Mouse (Mus musculus): ENCODE measurements around the gene Lrp6.
A peak's percentile ranks its signal among the peaks of the same experiment; 100 is the strongest.

The Lrp6 gene

DNA sequence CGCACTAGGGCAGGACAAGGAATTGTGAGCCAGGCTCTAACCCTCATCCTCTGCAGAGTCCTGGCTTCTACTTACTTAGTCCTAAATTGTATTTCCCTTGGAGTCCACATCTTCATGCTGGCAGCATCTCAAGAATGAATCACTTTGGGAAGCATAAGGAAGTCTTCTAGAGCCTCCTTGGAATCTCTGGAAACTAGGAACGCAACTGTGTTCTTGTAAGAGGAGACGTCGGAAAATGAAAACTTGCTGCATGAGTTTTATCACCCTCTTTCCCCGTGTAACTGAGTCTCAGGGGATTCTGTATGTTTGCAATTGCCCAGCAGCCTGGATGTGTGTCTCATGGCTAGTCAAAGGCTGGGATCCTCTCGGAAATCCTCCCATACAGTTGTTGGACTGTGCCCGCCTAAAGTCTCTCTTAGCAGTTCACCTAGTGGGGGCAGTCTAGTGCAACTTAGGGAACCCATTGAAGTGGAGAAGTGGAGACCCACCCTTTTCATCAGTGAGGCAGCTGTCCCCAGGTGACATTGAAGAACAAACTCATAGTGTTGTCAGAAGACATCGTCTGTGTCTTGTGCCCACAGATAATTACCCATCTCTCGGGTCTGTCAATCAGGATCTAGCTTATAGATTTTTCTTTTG is 136.5 kb downstream of the Lrp6 start:
- DNase-seq: no peak

DNA sequence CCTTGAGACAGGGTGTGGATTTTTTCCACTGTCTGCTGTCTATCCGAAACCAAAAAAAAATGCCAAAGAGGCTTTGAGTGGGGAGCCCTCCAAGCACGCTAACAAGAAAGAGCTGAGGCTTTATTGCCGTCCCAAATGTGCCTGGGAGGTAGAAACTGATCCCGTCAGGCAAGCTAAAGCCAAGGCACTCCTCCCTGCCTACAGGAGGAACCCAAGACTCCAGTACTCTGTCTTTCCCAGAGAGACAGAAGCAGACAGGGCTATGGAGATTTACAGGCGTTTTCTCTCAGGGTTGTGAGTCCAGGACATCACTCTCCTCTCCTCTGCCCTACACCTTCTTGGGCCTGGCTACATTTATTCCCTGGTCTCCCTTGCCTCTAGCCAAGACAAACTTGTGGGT is 138.3 kb downstream of the Lrp6 start:
- no peak for DNase-seq

DNA sequence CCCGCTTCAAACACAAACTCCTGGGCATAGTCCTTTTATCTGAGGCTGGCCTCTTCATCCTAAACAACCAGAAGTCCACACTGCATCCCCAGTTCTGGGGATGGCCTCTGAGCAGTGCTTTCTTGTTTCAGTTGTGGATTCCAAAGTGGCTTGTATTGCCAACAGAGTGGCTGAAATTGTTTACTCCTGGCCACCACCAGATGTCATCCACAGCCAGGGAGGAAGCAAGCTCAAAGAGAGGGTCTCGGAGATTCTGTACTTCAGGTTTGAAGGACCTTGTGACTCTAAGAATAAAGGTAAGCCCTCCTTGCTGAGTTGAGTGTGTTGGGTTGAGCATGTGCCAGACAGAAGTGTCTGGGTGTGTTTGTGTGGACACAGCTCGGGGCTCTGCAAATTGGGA is 139.6 kb downstream of the Lrp6 start:
- DNase-seq: no peak

DNA sequence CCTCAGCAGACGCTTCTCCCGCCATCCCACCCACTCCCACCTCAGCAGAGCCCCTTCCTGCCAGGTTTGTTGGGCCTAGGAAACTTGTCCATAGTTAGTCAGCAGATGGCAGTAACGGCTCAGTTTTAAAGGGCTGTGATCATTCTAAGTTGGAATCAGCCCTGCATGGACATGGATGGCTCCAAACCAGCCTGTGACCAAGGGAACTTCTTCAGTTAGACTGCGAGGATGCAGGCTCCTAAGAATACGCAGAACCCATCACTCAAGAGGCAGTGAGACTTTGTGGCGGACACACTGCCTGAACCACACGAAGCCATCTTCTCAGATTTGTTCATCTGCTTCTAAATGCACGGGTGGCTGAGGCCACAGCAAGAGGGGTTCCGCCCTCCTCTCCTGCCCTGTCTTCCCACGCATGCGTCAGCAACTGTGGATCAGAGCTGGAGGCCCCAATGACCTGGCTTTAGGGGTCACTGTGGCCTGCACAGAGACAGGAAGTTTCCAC is 141.5 kb downstream of the Lrp6 start:
- DNase-seq: peak; percentile 54

DNA sequence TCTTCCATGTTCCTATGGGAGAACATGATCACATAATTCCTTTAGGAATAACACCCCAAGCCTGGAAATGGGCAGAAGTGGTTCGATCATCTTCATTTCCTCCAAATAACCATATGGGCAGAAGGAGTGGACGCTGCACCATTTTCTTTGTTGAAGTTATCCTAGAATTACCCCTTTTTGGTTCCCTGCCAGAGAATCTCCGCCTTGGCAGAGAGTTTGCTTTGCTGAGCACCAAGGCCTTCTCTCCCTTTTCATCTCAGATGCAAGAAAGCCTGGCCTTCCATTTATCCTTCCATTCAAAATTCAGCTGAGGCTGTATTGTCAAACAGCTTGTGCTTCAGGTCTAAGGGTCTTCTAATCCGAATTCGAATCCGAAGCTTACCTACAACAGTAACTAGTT is 144.8 kb downstream of the Lrp6 start:
- DNase-seq: no peak

DNA sequence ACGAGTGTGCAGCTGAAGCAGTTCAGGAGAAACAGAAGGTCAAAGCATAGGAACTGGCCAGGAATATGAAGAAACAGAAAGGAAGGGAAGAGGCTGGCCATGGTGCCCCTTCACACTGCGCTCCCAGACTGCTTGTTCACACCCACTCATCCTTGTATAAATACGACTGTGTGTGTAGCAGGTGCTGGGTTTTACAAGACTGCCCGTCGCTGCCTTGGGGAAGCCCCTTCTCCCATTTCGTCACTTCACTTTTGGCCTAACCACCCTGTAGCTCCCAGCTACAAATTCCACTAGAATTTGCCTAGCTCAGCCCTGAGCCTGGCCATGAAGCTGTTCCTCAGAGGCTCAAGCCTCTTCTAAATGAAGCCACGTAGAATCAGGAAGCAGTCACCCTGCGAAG is 146.4 kb downstream of the Lrp6 start:
- DNase-seq: no peak

DNA sequence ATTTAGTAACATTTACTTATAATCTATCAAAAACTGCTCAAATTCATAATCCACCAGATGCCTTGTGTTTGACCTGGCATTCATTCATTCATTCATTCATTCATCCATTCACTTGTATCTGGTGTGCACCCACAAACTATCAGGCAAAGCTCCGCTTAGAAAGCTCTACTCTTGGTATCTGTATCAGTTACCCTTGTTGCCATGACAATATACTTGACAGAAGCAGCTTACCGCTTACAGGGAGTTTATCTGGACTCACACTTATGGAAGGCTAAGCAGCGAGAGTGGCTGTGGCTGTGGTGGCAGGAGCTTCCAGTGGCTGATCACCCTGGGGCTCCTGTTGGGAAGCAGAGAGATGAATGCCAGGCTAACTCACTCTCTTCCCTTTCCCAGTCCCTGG is 148.9 kb downstream of the Lrp6 start:
- DNase-seq: no peak

DNA sequence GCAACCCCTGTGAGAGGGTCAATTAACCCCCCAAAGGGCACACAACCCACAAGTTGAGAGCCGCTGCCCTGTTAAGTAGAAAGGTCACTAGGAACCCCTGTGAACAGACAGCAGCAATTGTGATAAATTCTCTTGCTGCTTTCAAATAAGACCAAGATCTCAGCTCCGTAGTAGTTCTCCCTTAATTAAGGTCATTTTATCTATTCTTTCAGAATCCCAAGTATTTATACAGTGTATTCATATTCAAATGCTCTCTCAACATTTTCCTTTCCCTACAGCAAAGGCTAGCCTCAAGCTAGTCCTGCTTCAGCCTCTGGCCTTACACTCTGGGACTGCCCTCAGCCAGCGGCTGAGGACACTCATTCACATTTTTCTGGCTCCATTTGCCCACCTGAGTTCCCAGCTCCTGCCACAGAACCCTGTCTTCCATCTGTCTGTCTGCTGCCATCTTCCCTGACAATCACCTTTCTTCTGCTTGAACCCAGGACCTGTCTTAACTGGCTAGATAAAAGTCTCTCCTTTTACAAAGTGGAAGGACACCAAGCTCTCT is 150.1 kb downstream of the Lrp6 start:
- no peak for DNase-seq

DNA sequence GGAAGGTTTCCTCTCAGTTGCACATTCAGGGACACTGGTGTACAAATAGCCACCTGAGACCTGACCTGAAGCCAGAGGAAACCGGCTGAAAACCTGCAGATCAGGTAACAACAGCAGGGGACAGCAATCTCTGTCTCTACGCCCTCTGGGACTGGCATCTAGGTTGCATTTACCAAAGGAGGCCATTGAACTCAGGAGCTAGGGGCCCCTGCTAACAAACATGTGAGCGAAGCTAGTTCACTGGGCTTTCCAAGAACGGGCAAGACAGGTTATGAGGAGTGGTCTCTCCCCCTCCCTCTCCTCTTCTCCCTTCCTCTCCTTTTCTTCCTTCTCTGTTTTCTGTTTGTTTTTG is 152.3 kb downstream of the Lrp6 start:
- no peak for DNase-seq

DNA sequence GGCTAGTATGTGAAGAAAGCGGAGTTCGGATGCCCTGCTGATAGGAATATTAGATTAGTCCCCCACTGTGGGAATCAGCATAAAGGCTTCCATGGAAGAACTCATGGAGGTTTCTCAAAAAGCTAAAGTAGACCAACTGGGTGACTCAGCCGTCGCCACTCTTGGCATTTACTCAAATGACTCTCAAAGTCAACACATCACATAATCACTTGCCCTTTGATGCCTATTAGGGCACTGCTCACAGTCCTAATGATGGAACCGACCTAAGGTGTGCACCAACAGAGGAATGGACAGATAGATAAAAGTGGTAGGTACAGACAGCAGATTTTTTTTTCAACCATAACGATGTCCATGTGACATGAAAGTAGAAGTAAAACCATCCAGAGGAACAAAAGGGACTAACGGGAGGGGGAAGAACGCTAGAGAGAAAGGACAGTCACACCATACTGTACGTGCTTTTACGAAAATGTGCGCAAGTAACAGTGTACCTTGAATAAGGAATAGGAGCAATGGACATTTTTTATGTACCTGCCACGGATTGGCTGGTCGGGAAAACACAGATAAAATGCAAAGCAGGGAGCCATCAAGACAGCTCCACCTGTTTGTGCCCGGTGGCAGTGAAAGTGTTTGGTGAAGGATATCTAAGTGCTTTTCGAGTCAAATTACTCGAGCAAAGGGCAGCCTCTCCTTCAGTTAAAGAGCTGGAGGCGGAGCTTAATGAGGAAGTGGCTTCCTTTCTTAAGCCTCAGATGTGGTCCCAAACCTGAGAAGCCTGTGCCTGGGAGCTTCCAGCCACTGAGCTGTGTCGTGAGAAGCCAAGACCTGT is 152.8 kb downstream of the Lrp6 start:
- no peak for DNase-seq

DNA sequence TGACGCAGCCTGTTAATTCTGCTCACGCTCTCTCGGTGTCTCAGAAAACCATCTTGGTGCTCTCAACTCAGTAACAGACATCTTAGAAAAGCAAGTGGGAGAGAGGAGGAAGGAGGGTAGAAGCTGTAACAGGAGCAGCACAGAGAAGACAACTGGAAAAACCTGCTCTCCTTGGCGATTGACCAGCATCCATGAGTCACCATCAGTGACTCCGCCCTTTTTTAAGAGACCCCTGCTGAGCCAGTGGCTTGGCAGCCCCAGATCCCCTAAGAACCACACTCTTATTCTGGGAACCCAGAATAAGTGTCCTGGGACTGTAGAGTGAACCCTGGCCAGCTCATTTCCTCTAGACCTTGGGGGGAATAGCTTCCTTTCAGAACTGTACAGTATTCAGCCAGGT is 159.5 kb downstream of the Lrp6 start:
- no peak for DNase-seq

DNA sequence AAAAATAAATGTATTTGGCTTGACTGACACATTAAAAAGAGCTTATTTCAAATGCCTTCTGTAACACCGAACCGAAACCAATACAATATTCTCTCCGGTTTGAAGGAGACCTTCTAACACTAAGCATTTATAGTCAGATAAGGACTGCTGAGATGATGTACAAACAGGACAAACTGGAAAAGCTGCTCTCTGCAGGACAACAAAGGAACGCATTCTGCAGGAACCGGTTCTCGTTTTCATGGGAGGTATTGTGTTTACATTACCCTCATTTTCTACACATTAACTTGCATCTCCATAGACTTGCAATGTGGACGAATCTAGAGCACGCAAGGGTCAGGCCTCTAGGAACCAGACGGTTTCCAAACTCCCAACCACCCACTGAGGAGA is 163.1 kb downstream of the Lrp6 start:
- no peak for DNase-seq

DNA sequence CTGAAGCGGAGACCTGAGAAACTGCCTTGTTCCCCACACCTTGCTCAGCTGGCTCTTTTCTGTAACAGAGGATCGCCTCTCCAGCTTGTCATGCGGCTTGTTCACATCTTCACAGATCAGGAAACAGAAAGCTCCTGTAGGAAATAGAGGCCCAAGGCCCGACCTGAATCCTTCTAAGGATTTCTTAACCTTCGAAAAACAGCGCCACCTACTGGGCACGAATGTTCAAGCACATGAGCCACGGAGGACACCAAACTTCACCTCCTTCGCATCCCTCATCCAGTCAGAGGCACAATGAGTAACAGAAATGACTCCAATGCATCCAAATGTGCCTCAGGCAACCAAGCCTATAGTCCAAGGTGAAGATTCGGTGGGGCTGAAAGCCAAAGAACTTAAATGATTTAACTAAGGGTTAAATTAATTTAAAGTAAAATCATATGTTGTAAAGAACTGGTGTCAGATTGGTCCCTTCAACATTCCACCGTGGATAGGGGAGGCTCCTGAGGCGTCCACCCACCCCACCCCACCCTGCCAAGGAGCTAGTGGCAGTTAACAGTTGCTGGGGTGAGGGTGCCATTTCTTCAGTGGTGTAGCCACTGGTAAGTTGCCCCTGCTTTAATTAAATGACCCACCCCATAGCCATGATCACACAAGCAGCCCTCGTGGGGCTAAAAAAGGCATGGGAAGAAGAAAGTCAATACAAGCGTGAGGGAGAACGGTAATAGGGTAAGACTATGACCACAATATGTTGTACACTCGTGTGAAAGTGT is 163.7 kb downstream of the Lrp6 start:
- no peak for DNase-seq

All from cerebellum, adult 9-11 months (tissue).